Mouse (Mus musculus): ENCODE data around the gene Ptchd4. TPM values are rescaled to one million over a fixed set of nuclear protein-coding genes. Genes with fewer than 3 reads are reported as not detected.

The Ptchd4 gene
- polyA plus RNA-seq (2014; fragmentation: Nextera tagmentation; extraction: Ambion mirVana) = 13.3 TPM in 2 replicates

DNA sequence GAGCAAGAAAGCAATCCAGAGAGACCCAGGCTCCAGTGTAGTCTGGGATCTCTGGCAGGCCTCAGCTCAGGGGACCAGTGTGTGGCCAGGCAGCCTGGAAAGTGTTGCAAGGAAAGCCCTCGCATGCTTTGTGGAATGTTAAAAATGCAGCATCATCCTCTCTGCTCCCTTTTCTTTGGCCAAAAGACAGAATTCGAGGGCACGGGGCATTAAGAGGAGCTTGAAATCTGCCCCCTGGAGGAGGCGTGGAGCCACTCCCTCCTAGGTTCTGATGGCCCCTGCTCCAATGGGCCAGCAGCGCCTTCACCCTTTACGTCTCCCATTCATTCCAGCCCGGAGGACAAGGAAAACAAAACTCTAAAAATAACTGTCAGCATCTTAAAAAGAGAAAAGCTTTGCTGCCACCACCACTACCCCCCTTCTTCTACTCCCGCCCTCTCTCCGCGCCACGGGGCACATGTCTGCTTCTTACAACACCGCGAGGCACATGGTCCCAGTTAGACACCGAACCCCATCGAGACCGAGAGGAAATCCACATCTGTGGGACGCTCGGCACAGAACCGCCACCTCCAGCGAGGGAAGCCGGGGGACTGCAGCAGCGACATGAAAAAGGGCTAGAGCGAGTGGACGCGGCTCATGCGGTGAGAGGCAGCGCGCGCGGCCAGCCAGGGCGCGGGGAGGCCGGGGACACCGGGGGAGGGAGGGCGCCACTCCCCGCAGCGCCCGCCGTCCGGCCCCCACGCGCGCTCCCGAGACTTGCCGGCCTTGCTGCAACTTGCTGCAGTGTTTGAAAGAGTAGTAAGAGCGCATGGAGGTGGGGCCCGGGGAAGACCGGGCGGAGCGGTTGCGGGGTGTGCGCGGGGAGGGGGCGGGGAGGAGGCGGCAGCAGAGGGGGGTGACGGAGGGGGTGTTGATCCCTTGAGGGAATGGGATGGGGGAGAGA is at the start of gene Ptchd4:
TSS of gene Ptchd4 (plus strand) at position 279 of the 943 bp plus-strand sequence.
- WGBS = 2% methylated on average over 51 of the region's 56 CpGs
- H3K4me1 ChIP-seq (replicated peaks; ENCODE audit: control insufficient read depth, insufficient read depth, low read length) = 0 out of 2 replicates have a peak, but pooled peaks cover 6% of the 10 kb centered on the region

DNA sequence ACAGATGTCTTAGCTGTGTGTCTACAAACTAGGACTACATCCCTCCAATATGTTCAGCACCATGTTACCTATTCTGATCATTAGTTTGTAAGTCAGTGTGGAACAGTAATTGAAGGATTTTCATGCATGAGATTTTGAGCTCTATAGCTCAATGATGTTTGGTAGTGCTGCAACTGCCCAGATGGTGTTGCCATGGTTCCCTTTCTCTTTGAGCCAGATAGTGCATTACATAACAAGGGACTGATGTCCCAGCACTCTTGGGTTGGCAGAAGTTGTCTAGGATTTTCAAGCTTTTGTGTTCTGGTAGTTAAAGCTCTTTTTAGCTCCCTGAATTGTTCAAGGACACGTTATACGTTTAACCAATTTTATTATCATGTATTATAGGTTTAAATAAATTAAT is 38.9 kb upstream of the Ptchd4 start:
- no peak for DNase-seq (ENCODE audit: low spot score)
- H3K27ac ChIP-seq = no peak overlapping the region
- H3K4me2 ChIP-seq (replicated peaks) = no peak overlapping the region
- H3K36me3 ChIP-seq (replicated peaks; ENCODE audit: control insufficient read depth, insufficient read depth) = no peaks in the 10 kb centered on the region
- no peaks in the 10 kb centered on the region for H3K4me1 ChIP-seq (replicated peaks; ENCODE audit: control insufficient read depth, insufficient read depth, low read length)
- WGBS = 70% methylated on average over 2 of the region's 2 CpGs
- H3K9me3 ChIP-seq (ENCODE audit: control insufficient read depth, low read length) = no peaks in the 10 kb centered on the region
- H3K9ac ChIP-seq = no peak overlapping the region
- no peaks in the 10 kb centered on the region for H3K27me3 ChIP-seq (ENCODE audit: control insufficient read depth, insufficient read depth, low read length)
- no peak for ATAC-seq (ENCODE audit: low FRiP score)
- no peak overlapping the region for H3K4me3 ChIP-seq (replicated peaks; ENCODE audit: low read length)

More for the DNA sequence above, at the start of gene Ptchd4:
- DNase-seq (ENCODE audit: low spot score) (peak; percentile 49), ATAC-seq (ENCODE audit: low FRiP score) (peak; percentile 88)
- Histone ChIP-seq H3K27me3 (ENCODE audit: control insufficient read depth, insufficient read depth, low read length) (no peaks in the 10 kb centered on the region), H3K9ac (peak within 1 kb of the TSS; percentile 79), H3K4me2 (replicated peaks) (peak within 1 kb of the TSS; percentile 64), H3K4me3 (replicated peaks; ENCODE audit: low read length) (peak within 1 kb of the TSS; percentile 62), H3K27ac (peak within 1 kb of the TSS; percentile 80), H3K36me3 (replicated peaks; ENCODE audit: control insufficient read depth, insufficient read depth) (no peaks in the 10 kb centered on the region), H3K9me3 (ENCODE audit: control insufficient read depth, low read length) (no peaks in the 10 kb centered on the region)

DNA sequence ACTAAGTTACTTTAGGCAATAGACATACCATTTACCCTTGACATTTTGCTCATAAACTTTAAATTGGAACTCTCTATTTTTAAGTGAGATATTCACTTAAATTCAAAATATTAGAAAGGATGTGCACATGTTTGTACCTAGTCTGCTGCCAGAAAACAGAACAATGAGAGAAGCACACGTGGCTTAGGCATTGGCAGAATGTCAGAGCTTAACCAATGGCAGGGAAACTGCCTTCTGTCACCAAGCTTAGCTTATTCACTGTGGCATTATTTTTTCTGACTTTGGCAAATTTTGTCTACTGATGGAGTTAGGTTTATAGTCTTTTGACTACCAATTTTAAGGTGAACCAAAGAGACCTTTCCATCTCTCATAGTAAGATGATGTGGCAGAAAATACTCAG is 31.4 kb upstream of the Ptchd4 start:
- Histone ChIP-seq H3K4me3 (replicated peaks; ENCODE audit: low read length) (no peak overlapping the region), H3K27ac (no peak overlapping the region), H3K27me3 (ENCODE audit: control insufficient read depth, insufficient read depth, low read length) (no peaks in the 10 kb centered on the region), H3K9ac (no peak overlapping the region), H3K4me2 (replicated peaks) (no peak overlapping the region), H3K9me3 (ENCODE audit: control insufficient read depth, low read length) (no peaks in the 10 kb centered on the region), H3K4me1 (replicated peaks; ENCODE audit: control insufficient read depth, insufficient read depth, low read length) (no peaks in the 10 kb centered on the region), H3K36me3 (replicated peaks; ENCODE audit: control insufficient read depth, insufficient read depth) (no peaks in the 10 kb centered on the region)
- 50% methylated on average over 1 of the region's 1 CpGs for WGBS
- no peak for ATAC-seq (ENCODE audit: low FRiP score)
- DNase-seq (ENCODE audit: low spot score) = no peak

DNA sequence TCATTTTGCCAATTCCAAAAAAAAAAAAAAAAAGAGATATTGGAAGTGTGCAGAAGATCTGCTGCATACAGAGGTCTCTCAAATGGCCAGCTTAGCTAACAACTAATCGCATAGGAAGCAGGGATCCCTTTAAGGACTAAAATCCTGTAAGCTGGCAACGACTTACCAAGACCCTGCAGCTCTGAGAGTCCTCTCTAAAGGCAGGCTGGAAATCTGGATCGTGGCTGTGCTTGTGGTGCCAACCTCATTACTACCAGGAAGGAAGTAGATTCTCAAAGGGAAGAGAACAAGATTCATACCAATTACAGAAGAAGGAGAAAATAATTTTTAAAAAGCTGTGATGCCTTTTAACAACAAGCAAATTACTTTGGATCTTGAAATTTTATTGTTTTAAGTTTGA is 29.5 kb upstream of the Ptchd4 start:
- Histone ChIP-seq H3K36me3 (replicated peaks; ENCODE audit: control insufficient read depth, insufficient read depth) (no peaks in the 10 kb centered on the region), H3K27ac (no peak overlapping the region), H3K4me2 (replicated peaks) (no peak overlapping the region), H3K4me3 (replicated peaks; ENCODE audit: low read length) (no peak overlapping the region), H3K9me3 (ENCODE audit: control insufficient read depth, low read length) (no peaks in the 10 kb centered on the region), H3K4me1 (replicated peaks; ENCODE audit: control insufficient read depth, insufficient read depth, low read length) (no peaks in the 10 kb centered on the region), H3K9ac (no peak overlapping the region), H3K27me3 (ENCODE audit: control insufficient read depth, insufficient read depth, low read length) (no peaks in the 10 kb centered on the region)
- no peak for DNase-seq (ENCODE audit: low spot score)
- ATAC-seq (ENCODE audit: low FRiP score) = no peak
- 83% methylated on average over 3 of the region's 3 CpGs for WGBS

DNA sequence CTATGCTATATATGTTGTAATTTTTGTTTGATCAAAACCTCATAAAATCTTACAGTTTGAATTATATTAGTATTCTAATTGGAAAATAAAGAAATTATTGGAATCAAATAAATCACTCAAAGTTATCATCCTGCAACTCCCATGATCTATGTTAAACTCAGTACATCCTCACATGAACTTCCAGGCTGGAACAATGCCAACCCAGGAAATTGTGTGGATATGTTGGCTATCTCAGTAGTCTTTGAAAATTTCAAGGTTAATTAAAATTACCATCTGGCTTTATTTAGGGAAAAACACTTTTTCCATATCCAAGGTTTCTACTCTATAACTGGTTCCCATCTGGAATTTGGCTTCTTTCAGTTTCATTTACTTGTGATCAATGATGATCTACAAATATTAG is 25.4 kb upstream of the Ptchd4 start:
- no peaks in the 10 kb centered on the region for H3K4me1 ChIP-seq (replicated peaks; ENCODE audit: control insufficient read depth, insufficient read depth, low read length)
- no peak overlapping the region for H3K4me3 ChIP-seq (replicated peaks; ENCODE audit: low read length)
- ATAC-seq (ENCODE audit: low FRiP score) (no peak), DNase-seq (ENCODE audit: low spot score) (no peak)
- H3K27ac ChIP-seq = no peak overlapping the region
- no peaks in the 10 kb centered on the region for H3K36me3 ChIP-seq (replicated peaks; ENCODE audit: control insufficient read depth, insufficient read depth)
- H3K4me2 ChIP-seq (replicated peaks) = no peak overlapping the region
- no peak overlapping the region for H3K9ac ChIP-seq
- no peaks in the 10 kb centered on the region for H3K27me3 ChIP-seq (ENCODE audit: control insufficient read depth, insufficient read depth, low read length)
- H3K9me3 ChIP-seq (ENCODE audit: control insufficient read depth, low read length) = no peaks in the 10 kb centered on the region

DNA sequence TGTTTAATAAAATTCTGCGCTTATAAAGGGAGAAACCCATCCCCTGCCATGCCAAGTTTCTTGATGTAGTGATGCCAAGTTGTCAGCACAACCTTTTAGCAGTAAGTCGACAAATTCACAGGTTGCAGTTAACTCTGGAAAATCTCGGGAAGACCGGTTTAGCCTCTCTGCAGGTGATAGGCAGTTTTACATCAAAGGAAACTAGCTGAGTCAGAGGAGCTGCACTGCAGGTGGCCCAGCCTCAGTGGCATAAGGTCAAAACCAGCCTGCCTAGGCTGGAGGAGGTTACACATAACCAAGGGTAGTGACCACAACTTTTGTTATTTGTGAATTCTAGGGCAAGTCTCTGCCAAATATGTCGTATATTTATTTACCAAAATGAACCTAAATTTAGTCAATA is 24.0 kb upstream of the Ptchd4 start:
- no peaks in the 10 kb centered on the region for H3K4me1 ChIP-seq (replicated peaks; ENCODE audit: control insufficient read depth, insufficient read depth, low read length)
- H3K36me3 ChIP-seq (replicated peaks; ENCODE audit: control insufficient read depth, insufficient read depth) = no peaks in the 10 kb centered on the region
- 55% methylated on average over 5 of the region's 5 CpGs for WGBS
- H3K4me3 ChIP-seq (replicated peaks; ENCODE audit: low read length) = no peak overlapping the region
- H3K27me3 ChIP-seq (ENCODE audit: control insufficient read depth, insufficient read depth, low read length) = no peaks in the 10 kb centered on the region
- ATAC-seq (ENCODE audit: low FRiP score) (no peak), DNase-seq (ENCODE audit: low spot score) (no peak)
- no peak overlapping the region for H3K4me2 ChIP-seq (replicated peaks)
- no peak overlapping the region for H3K9ac ChIP-seq
- H3K27ac ChIP-seq = no peak overlapping the region
- H3K9me3 ChIP-seq (ENCODE audit: control insufficient read depth, low read length) = no peaks in the 10 kb centered on the region

DNA sequence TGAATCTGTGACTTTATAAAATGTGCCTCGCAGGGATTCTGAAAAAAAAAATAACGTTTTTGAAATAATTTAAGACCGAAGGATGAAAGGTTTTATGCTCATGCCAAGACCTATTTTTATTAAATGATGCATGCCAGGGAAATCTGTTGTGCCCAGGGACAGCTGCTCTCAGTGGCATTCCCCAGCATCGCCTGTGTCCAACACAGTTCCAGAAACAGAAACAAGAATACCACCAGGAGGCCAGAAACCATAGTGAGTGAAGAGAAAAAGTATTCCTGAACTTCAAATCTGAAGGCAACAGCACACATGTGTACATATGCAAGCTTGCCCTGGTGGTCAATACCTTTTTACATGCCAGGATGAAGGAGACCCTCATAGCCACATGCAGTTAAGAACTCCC is 17.8 kb upstream of the Ptchd4 start:
- H3K36me3 ChIP-seq (replicated peaks; ENCODE audit: control insufficient read depth, insufficient read depth) = no peaks in the 10 kb centered on the region
- no peaks in the 10 kb centered on the region for H3K9me3 ChIP-seq (ENCODE audit: control insufficient read depth, low read length)
- H3K27me3 ChIP-seq (ENCODE audit: control insufficient read depth, insufficient read depth, low read length) = no peaks in the 10 kb centered on the region
- 74% methylated on average over 4 of the region's 4 CpGs for WGBS
- H3K4me2 ChIP-seq (replicated peaks) = no peak overlapping the region
- H3K4me1 ChIP-seq (replicated peaks; ENCODE audit: control insufficient read depth, insufficient read depth, low read length) = no peaks in the 10 kb centered on the region
- DNase-seq (ENCODE audit: low spot score) (no peak), ATAC-seq (ENCODE audit: low FRiP score) (no peak)
- no peak overlapping the region for H3K27ac ChIP-seq
- H3K4me3 ChIP-seq (replicated peaks; ENCODE audit: low read length) = no peak overlapping the region
- no peak overlapping the region for H3K9ac ChIP-seq

DNA sequence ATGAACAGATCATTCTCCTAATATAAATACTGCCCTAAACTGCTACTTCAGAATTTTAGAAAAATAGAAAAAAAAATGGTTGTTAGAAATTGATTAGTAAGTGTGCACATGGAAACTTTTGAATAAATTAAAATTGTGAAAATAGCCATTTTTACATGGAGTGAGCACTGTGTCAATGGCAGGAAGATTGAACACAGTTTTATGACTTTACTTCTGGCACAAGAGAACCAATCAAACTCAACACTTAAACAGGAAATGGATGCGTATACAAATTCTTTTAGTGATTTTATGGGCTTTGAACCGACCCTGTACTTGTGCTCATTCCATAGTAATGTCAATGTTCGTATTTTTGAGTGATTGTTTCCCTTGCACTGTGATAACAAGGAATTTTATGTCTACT is 16.1 kb upstream of the Ptchd4 start:
- no peaks in the 10 kb centered on the region for H3K4me1 ChIP-seq (replicated peaks; ENCODE audit: control insufficient read depth, insufficient read depth, low read length)
- ATAC-seq (ENCODE audit: low FRiP score) = no peak
- H3K27me3 ChIP-seq (ENCODE audit: control insufficient read depth, insufficient read depth, low read length) = no peaks in the 10 kb centered on the region
- WGBS = 88% methylated on average over 3 of the region's 3 CpGs
- H3K9me3 ChIP-seq (ENCODE audit: control insufficient read depth, low read length) = no peaks in the 10 kb centered on the region
- no peak overlapping the region for H3K9ac ChIP-seq
- DNase-seq (ENCODE audit: low spot score) = no peak
- H3K4me2 ChIP-seq (replicated peaks) = no peak overlapping the region
- H3K36me3 ChIP-seq (replicated peaks; ENCODE audit: control insufficient read depth, insufficient read depth) = no peaks in the 10 kb centered on the region
- no peak overlapping the region for H3K27ac ChIP-seq
- no peak overlapping the region for H3K4me3 ChIP-seq (replicated peaks; ENCODE audit: low read length)

DNA sequence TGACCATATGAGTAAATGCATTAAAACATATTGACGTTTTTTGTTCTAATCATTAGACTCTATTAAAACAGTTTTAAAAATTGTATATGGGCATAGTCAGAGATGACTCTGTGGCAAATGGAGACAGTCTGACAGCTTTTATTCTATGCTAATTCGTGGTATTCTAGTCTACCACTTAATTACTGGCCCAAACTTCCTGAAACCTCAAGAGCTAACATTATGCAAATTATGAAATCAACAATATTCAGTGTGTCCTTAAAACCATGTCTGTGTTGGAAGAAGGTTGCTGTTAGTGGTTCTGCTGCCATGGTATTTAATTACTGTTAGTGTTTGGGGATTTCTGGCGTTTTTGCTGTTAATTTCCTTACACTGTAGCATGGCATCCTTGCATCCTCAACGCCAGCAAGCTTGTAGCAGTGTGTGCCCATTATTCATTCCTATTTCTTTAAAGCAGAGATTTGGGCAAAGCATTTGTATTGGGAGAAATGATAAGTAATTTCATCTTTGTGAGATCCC is 12.6 kb upstream of the Ptchd4 start:
- peak; percentile 41 for DNase-seq (ENCODE audit: low spot score)
- no peak overlapping the region for H3K4me3 ChIP-seq (replicated peaks; ENCODE audit: low read length)
- peak; percentile 76 for ATAC-seq (ENCODE audit: low FRiP score)
- H3K4me2 ChIP-seq (replicated peaks) = no peak overlapping the region
- H3K4me1 ChIP-seq (replicated peaks; ENCODE audit: control insufficient read depth, insufficient read depth, low read length) = no peaks in the 10 kb centered on the region
- no peak overlapping the region for H3K9ac ChIP-seq
- H3K27ac ChIP-seq = no peak overlapping the region
- no peaks in the 10 kb centered on the region for H3K36me3 ChIP-seq (replicated peaks; ENCODE audit: control insufficient read depth, insufficient read depth)
- H3K9me3 ChIP-seq (ENCODE audit: control insufficient read depth, low read length) = no peaks in the 10 kb centered on the region
- no peaks in the 10 kb centered on the region for H3K27me3 ChIP-seq (ENCODE audit: control insufficient read depth, insufficient read depth, low read length)
- WGBS = 49% methylated on average over 4 of the region's 4 CpGs

Measured in hindbrain, embryonic 14.5 days (tissue).